Mouse (Mus musculus) liver, embryonic 14.5 days (tissue): Measurements from ENCODE around the gene Pacrg.

Experiments
- CTCF ChIP-seq: IDR thresholded peaks from 2 replicates; pipeline ENCODE4 v1.5.1; 2016; ENCODE audit warnings: antibody characterized with exemption, low read depth, control low read depth
- EP300 ChIP-seq: IDR thresholded peaks from 2 replicates; pipeline ENCODE4 v1.6.1; 2016; ENCODE audit warnings: antibody characterized with exemption, low read depth

DNA sequence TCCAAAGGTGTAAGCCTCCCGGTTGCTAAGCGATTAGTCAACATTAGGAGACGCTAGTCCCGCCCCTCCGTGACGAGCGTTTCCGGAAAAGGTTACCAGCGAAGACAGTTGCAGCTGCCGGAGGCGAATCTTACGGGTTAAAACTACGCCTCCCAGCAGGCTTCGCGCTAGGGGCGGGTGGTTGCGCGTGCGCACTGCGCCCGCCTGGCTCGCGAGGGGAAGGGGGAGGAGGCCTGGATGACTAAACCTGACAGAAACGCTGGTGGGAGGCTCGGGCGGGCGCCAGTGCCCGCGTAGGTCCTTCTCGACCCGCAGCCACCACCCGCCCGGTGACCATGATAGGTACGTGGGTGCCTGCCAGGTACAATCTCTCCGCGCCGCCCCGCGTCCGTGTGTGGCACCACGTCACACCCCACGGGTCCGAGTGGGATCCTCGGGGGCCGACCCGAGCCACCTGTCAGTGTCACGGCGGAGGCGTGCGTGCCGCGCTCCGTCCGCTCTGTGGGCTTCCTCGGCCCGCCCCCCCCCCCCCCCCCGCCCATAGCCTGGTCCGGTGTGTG, at the start of gene Pacrg, which contains the start of gene Prkn:
- no peak for TF ChIP-seq CTCF
- no peak for TF ChIP-seq EP300
